Mouse (Mus musculus) neural tube, embryonic 11.5 days (tissue): ENCODE results near the gene 4931422A03Rik. TPM values are rescaled to one million over a fixed set of nuclear protein-coding genes. Genes with fewer than 3 reads are reported as not detected.

Source experiments
- ATAC-seq: fragments of 200-750 bp; cut with Nextera tagmentation; 2 replicates; pipeline ENCODE4 v1.8.0; 2017; ENCODE audit warnings: moderate number of reproducible peaks, mild to moderate bottlenecking, moderate TSS enrichment, moderate library complexity; ENCODE audit not compliant: insufficient read depth, low FRiP score, low TSS enrichment
- DNase-seq: peaks from one replicate; pipeline ENCODE4 v3.0.0-alpha.2; 2015; ENCODE audit warnings: low spot score
- H3K27ac ChIP-seq: fragments of 300-500 bp; sonication (generic); 2 replicates; pipeline ENCODE4 v1.5.1; 2014; ENCODE audit warnings: low read depth, mild to moderate bottlenecking, low read length
- H3K27me3 ChIP-seq: fragments of 300-500 bp; sonication (generic); 2 replicates; pipeline ENCODE4 v1.6.1; 2014; ENCODE audit warnings: mild to moderate bottlenecking, low read length, mixed read lengths; ENCODE audit not compliant: control insufficient read depth, insufficient read depth
- H3K36me3 ChIP-seq: fragments of 300-500 bp; sonication (generic); 2 replicates; pipeline ENCODE4 v1.6.1; 2014; ENCODE audit warnings: mild to moderate bottlenecking, low read length, moderate library complexity, mixed read lengths; ENCODE audit not compliant: control insufficient read depth, insufficient read depth
- H3K4me1 ChIP-seq: fragments of 300-500 bp; sonication (generic); 2 replicates; pipeline ENCODE4 v1.6.1; 2014; ENCODE audit warnings: low read length, mixed read lengths; ENCODE audit not compliant: control insufficient read depth, insufficient read depth
- H3K4me2 ChIP-seq: fragments of 300-500 bp; sonication (generic); 2 replicates; pipeline ENCODE4 v1.6.1; 2014; ENCODE audit warnings: low read depth, mild to moderate bottlenecking, moderate library complexity
- H3K4me3 ChIP-seq: fragments of 300-500 bp; sonication (generic); 2 replicates; pipeline ENCODE4 v1.5.1; 2014; ENCODE audit warnings: low read depth, low read length
- H3K9ac ChIP-seq: fragments of 300-500 bp; sonication (generic); 2 replicates; pipeline ENCODE4 v1.6.1; 2014; ENCODE audit warnings: mild to moderate bottlenecking, low read length
- H3K9me3 ChIP-seq: fragments of 300-500 bp; sonication (generic); 2 replicates; pipeline ENCODE4 v1.6.1; 2016; ENCODE audit warnings: low read length; ENCODE audit not compliant: control insufficient read depth
- WGBS: fragments of 180-500 bp; shearing (Covaris S2); extraction: QIAGEN DNeasy Blood & Tissue Kit; methylation state at CpG from one replicate; pipeline ENCODE4 v1.1.7; 2014; 5-methylcytosine and 5-hydroxymethylcytosine counted together
- polyA plus RNA-seq: library from polyadenylated mRNA; unstranded; fragments of >200 nt; fragmentation: Nextera tagmentation; extraction: Ambion mirVana; gene quantifications from 2 replicates; pipeline ENCODE4 v1.2.1, GENCODE M21; 2014

4931422A03Rik gene
- polyA plus RNA-seq, 1 experiment from 2014 or later, result 1.0 TPM

DNA sequence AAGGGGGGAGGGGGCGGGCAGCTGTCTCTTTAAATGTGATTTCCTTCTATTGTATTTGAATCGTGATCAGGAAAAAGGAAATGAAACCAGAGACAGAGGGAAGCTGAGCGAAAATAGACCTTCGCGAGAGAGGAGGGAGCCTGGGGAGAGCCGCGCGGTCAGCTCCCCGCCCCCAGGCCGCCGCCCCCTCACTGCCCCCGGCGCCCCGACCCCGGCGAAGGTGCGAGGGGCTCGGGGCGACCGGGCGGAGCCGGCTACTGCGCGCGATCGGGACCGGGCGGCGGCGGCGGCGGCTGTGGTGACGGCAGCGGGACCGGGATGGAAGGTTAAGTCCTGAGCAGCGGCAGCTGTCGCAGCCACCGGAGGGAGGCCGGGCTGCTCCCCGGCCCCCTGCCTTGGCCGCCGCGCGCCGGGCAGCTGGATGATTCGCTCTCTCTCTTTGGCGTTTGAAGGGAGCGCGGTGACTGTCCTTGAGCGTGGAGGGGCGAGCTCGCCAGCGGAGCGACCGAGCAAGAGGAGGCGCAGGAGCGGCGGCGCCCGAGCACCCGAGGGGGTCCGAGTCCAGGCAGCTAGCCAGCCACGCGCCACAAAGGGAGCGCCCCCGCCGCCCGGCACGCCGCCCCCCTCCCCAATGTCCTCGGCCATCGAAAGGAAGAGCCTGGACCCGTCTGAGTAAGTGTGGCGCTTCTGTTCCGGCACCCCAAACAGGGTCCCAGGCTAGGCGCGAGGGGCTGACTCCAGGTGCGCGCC, 57.9 kb downstream of the 4931422A03Rik start:
- Histone ChIP-seq H3K36me3 (no peaks in the 10 kb centered on the region), H3K9me3 (no peaks in the 10 kb centered on the region), H3K4me2 (peak overlapping the region; percentile 96), H3K4me3 (peak overlapping the region; percentile 66), H3K9ac (peak overlapping the region; percentile 80), H3K27ac (peak overlapping the region; percentile 72), H3K4me1 (0 out of 2 replicates have a peak, but pooled peaks cover 3% of the 10 kb centered on the region), H3K27me3 (peaks cover 23% of the 10 kb centered on the region)
- 0% methylated on average over 59 of the region's 79 CpGs for WGBS
- ATAC-seq (peak; percentile 60), DNase-seq (peak; percentile 63)

DNA sequence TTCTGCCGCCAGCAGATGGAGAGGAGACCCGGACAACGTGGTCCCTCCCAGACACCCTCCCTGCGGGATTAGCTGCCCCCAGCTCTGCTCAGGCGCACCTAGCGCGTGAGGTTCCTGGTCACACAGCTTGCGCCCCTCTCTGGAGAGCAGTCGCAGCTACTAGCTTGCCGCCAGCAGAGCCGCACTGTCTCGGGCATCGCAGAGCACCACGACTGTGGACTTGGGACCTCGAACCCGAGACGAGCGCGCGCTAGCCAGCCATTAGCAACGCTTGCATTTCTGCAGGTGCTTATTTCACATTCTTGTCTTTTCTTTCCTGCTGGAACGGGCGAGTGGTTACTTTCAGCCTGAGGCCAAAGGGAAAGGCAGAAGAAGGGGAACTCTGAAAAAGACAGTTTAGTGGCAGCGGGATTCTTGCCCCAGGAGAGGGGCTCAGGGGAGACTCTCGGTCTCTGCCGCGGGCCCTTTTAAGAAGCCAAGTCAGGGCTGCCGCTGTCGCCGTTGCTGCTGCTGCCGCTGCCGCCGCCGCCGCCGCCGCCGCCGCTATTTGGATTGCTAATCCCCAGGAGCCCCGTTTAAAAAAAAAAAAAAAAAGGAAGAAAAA, 58.6 kb downstream of the 4931422A03Rik start:
- DNase-seq, result peak; percentile 79
- 0 out of 2 replicates have a peak, but pooled peaks cover 3% of the 10 kb centered on the region for H3K4me1 ChIP-seq
- H3K4me3 ChIP-seq, result peak overlapping the region; percentile 66
- peak; percentile 75 for ATAC-seq
- peak overlapping the region; percentile 96 for H3K4me2 ChIP-seq
- peak overlapping the region; percentile 80 for H3K9ac ChIP-seq
- no peaks in the 10 kb centered on the region for H3K36me3 ChIP-seq
- no peaks in the 10 kb centered on the region for H3K9me3 ChIP-seq
- peaks cover 23% of the 10 kb centered on the region for H3K27me3 ChIP-seq
- no peak overlapping the region; the same call in 1 of the 2 replicates for H3K27ac ChIP-seq
- WGBS, result under 1% methylated on average over 37 of the region's 40 CpGs

DNA sequence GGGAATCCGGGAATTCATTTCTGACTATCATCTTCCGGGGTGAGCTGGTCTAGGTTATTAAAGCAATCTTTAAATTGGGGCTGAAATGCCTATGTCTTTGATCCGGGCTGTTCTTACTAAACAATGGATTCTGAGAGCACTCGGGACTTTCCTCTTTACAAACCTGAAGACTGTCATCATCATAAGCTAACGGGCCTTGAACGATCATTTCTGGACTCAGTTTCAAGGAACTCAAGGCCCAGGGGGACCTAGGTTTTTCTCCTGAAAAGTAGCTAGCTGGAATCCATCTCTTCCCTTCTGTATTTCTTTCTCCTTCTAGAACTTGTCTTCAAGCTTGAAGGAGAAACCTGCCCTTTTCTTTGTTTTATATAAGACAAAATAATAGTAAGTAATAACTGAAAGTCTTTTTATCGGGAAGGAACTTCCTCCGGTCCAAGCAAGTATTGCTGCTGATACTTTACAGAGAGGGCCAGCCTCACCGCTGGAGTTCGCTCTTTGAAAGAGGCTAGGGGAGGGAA, 59.2 kb downstream of the 4931422A03Rik start:
- no peak for ATAC-seq

DNA sequence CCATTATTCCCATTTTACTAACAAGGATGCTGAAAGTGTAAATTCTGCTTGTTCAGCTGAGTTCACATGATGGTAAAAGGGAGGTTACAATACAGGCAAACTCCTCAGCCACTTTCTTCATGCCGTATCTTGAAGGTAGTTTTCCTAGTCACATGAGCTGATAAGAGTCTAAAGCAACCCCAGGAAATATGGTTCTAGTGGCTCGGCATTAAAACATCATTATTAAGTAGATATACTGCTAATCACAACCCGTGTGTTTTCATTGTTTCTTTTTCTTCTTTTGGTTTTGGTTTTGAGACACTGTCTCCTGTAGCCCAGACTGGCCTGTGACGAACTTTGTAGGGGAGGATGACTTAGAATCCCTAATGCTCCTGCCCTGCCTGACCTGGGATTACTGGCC, 60.0 kb downstream of the 4931422A03Rik start:
- H3K27ac ChIP-seq, result no peak overlapping the region
- H3K9ac ChIP-seq, result no peak overlapping the region
- H3K4me3 ChIP-seq, result no peak overlapping the region
- ATAC-seq, result no peak
- peaks cover 23% of the 10 kb centered on the region for H3K27me3 ChIP-seq
- no peaks in the 10 kb centered on the region for H3K36me3 ChIP-seq
- no peak overlapping the region for H3K4me2 ChIP-seq
- 82% methylated on average over 4 of the region's 4 CpGs for WGBS
- H3K4me1 ChIP-seq, result 0 out of 2 replicates have a peak, but pooled peaks cover 3% of the 10 kb centered on the region
- H3K9me3 ChIP-seq, result no peaks in the 10 kb centered on the region
- DNase-seq, result no peak

More for the DNA sequence above, 59.2 kb downstream of the 4931422A03Rik start:
- DNase-seq, result no peak
- Histone ChIP-seq H3K4me1 (0 out of 2 replicates have a peak, but pooled peaks cover 3% of the 10 kb centered on the region), H3K36me3 (no peaks in the 10 kb centered on the region), H3K9ac (peak overlapping the region; percentile 80), H3K4me2 (peak overlapping the region; percentile 96), H3K9me3 (no peaks in the 10 kb centered on the region), H3K27ac (no peak overlapping the region), H3K4me3 (peak overlapping the region; percentile 66), H3K27me3 (peaks cover 23% of the 10 kb centered on the region)
- 26% methylated on average over 10 of the region's 10 CpGs for WGBS

DNA sequence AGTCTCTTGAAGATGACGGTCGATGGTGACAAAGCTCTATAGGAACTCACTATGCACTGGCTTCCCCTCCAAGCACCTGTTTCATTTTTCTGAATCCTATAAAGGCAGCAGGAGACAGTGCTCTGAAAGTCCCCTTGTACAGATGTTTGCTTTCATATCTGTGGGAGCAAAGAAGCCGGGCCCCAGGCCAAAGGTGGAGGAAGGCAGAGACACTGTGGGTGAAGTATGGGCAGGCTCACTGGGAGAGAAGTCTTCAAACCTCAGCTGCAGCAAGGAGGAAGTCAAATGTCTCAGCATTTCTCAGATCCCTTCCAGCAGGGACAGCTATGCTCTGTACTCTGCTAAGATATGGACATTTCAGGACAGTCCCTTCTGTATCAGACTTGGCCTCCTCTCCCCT, 62.8 kb downstream of the 4931422A03Rik start:
- DNase-seq, result no peak
- 94% methylated on average over 3 of the region's 3 CpGs for WGBS
- no peak overlapping the region for H3K4me2 ChIP-seq
- peaks cover 4% of the 10 kb centered on the region; the same call in 1 of the 2 replicates for H3K27me3 ChIP-seq
- H3K27ac ChIP-seq, result no peak overlapping the region
- H3K9me3 ChIP-seq, result no peaks in the 10 kb centered on the region
- no peak overlapping the region for H3K4me3 ChIP-seq
- H3K4me1 ChIP-seq, result no peaks in the 10 kb centered on the region
- H3K36me3 ChIP-seq, result no peaks in the 10 kb centered on the region
- H3K9ac ChIP-seq, result no peak overlapping the region
- ATAC-seq, result no peak

DNA sequence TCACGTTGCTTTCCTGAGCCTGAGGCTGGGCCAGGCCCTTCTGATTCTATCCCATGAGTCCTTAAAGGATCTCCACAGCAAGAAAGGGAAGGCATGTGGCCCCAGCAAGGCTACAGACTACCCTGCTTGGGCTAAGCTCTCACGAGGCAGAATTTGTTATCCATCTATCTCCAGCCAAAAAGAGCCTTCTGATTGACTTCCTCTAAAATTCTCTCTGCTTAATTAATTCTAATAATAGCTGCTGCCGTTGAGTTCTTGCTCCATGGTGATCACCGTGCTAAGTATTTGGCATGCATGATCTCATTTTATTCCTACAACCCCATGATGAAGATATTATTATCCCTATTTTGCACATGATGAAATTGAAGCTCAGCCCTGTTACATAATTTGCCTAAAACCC, 65.8 kb downstream of the 4931422A03Rik start:
- no peaks in the 10 kb centered on the region for H3K4me1 ChIP-seq
- H3K27ac ChIP-seq, result no peak overlapping the region
- ATAC-seq (no peak), DNase-seq (no peak)
- no peak overlapping the region for H3K4me2 ChIP-seq
- no peak overlapping the region for H3K4me3 ChIP-seq
- no peaks in the 10 kb centered on the region for H3K36me3 ChIP-seq
- 79% methylated on average over 4 of the region's 4 CpGs for WGBS
- H3K27me3 ChIP-seq, result no peaks in the 10 kb centered on the region
- no peak overlapping the region for H3K9ac ChIP-seq
- no peaks in the 10 kb centered on the region for H3K9me3 ChIP-seq

DNA sequence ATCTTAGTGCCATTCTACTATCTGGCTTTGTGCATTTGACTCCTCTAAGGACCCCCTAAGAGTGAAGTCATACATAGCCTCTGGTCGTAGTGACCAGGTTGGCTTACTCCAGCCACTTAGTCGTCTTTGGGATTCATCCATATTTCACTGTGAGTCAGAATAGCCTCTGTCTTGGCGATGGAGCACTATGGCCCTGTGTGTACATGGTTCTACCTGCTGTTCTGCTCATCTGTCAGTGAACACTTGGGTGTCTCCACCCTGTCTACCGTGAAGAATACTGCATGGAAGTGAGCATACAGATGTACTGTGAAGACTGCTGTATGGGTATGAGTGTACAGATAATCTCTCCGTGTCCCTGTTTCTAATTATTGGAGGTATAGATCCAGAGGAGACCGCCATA, 68.6 kb downstream of the 4931422A03Rik start:
- Histone ChIP-seq H3K9me3 (no peaks in the 10 kb centered on the region), H3K4me1 (no peaks in the 10 kb centered on the region), H3K4me2 (no peak overlapping the region), H3K27ac (no peak overlapping the region), H3K36me3 (no peaks in the 10 kb centered on the region), H3K4me3 (no peak overlapping the region), H3K9ac (no peak overlapping the region), H3K27me3 (no peaks in the 10 kb centered on the region)
- WGBS, result 92% methylated on average over 6 of the region's 6 CpGs
- DNase-seq (no peak), ATAC-seq (no peak)

DNA sequence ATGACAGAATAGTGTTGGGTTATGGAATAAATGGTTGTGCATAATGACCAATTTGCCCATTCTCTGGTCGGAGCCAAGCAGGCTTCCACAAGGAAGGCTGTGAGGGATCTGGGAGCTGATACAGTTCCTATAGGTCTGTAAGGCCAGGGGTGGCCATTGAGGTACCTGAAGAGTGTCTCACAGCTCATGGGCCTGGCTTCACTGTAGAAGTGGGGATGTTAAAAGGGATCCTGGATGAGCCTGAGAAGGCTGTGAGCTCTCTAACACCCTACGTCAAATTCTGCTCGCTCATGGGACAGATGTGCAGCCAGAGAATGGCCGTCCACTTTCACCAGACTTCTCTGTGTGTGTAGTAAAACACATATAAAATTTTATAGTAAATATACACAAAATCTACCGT, 69.1 kb downstream of the 4931422A03Rik start:
- Histone ChIP-seq H3K4me1 (no peaks in the 10 kb centered on the region), H3K4me2 (no peak overlapping the region), H3K9ac (no peak overlapping the region), H3K27me3 (no peaks in the 10 kb centered on the region), H3K9me3 (no peaks in the 10 kb centered on the region), H3K36me3 (no peaks in the 10 kb centered on the region), H3K27ac (no peak overlapping the region), H3K4me3 (no peak overlapping the region)
- ATAC-seq (no peak), DNase-seq (no peak)
- WGBS, result 90% methylated on average over 5 of the region's 5 CpGs
